Mouse (Mus musculus): ENCODE measurements around the gene Pbrm1. TPM values are rescaled to one million over a fixed set of nuclear protein-coding genes. Genes with fewer than 3 reads are reported as not detected.
A peak's percentile ranks its signal among the peaks of the same experiment; 100 is the strongest.

Pbrm1 gene
- polyA plus RNA-seq, 1 experiment from 2014 or later: 33.2 TPM

- 0% methylated on average over 2 of the region's 2 CpGs for WGBS (ENCODE audit: insufficient replicate concordance)
- Histone ChIP-seq H3K9ac (replicated peaks) (peak overlapping the region; percentile 87), H3K9me3 (ENCODE audit: low read length) (no peaks in the 10 kb centered on the region), H3K4me2 (ENCODE audit: low read depth, low read length) (peak overlapping the region; percentile 93), H3K27me3 (ENCODE audit: insufficient read depth, low read length) (no peaks in the 10 kb centered on the region), H3K4me3 (ENCODE audit: low read depth, low read length) (peak overlapping the region; percentile 82), H3K36me3 (replicated peaks; ENCODE audit: insufficient read depth, low read length) (peaks cover 47% of the 10 kb centered on the region), H3K4me1 (ENCODE audit: insufficient read depth) (peaks cover 20% of the 10 kb centered on the region), H3K27ac (ENCODE audit: low read depth) (peak overlapping the region; percentile 99)
- ATAC-seq (no peak), DNase-seq (peak; percentile 47)
- no peak for TF ChIP-seq EP300 (IDR thresholded peaks at IDR 0.05; ENCODE audit: low read depth)
- TF ChIP-seq CTCF (IDR thresholded peaks at IDR 0.05; ENCODE audit: low read depth): peak; percentile 61
These were observed 1.1 kb upstream of the Pbrm1 start for GRCm38 (mm10) chr14:31017854-31018253.

DNA sequence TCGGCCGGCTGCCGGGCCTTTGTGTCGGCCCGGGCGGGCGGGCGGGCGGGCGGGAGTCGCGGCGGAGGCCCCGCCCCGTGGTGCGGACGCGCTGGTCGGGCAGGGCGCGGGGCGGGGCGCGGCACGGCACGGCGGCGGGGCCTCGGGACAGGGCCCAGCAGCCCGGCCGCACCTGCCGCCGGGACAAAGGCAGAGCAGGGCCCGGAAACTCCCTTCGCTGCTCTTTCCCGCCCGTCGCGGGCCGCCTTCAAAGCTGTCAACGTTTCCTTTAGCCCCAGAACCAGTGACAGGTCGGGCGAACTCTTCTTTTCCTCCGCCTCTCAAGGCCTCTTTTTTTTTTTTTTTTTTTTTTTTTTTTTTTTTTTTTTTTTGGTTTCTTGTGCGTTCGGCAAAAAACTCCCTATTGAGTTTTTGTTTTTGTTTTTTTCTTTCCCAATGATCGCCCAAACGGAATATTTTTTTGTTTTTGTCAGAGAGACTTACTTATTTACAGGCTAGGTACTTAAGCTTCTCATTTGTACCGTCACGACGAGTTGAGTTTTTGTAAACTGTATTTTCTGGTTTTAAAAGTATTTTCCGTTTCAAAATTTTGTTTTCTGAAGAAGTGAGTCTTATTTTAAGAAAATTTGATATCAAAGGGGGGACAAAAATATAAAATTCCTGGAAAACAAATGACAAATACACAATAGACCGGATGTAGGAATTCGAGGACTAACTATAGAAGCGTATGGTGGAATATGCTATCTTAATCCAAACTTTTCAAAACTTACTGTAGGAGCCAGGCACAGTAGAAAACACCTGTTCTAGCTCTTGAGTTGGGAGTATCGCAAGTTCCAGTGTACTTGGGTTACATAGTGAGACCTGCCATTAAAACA, 630 bp downstream of the Pbrm1 start:
- peak overlapping the region; percentile 87 for H3K9ac ChIP-seq (replicated peaks)
- peaks cover 20% of the 10 kb centered on the region for H3K4me1 ChIP-seq (ENCODE audit: insufficient read depth)
- DNase-seq (peak; percentile 91), ATAC-seq (peak; percentile 91)
- peaks cover 38% of the 10 kb centered on the region for H3K36me3 ChIP-seq (replicated peaks; ENCODE audit: insufficient read depth, low read length)
- H3K9me3 ChIP-seq (ENCODE audit: low read length): no peaks in the 10 kb centered on the region
- 5% methylated on average over 25 of the region's 56 CpGs for WGBS (ENCODE audit: insufficient replicate concordance)
- H3K4me3 ChIP-seq (ENCODE audit: low read depth, low read length): peak overlapping the region; percentile 82
- no peaks in the 10 kb centered on the region for H3K27me3 ChIP-seq (ENCODE audit: insufficient read depth, low read length)
- peak overlapping the region; percentile 93 for H3K4me2 ChIP-seq (ENCODE audit: low read depth, low read length)
- TF ChIP-seq EP300 (IDR thresholded peaks at IDR 0.05; ENCODE audit: low read depth): no peak
- no peak for TF ChIP-seq CTCF (IDR thresholded peaks at IDR 0.05; ENCODE audit: low read depth)
- peak overlapping the region; percentile 99 for H3K27ac ChIP-seq (ENCODE audit: low read depth)

GRCm38 (mm10) chr14:31022579-31022978, 3.6 kb downstream of the Pbrm1 start:
- no peak overlapping the region for H3K4me3 ChIP-seq (ENCODE audit: low read depth, low read length)
- DNase-seq (peak; percentile 39), ATAC-seq (peak; percentile 27)
- H3K36me3 ChIP-seq (replicated peaks; ENCODE audit: insufficient read depth, low read length): peaks cover 37% of the 10 kb centered on the region
- WGBS (ENCODE audit: insufficient replicate concordance): 28% methylated on average over 1 of the region's 1 CpGs
- H3K4me1 ChIP-seq (ENCODE audit: insufficient read depth): peaks cover 10% of the 10 kb centered on the region; the same call in 1 of the 2 replicates
- H3K4me2 ChIP-seq (ENCODE audit: low read depth, low read length): 0 out of 2 replicates have a peak overlapping the region, but pooled peaks have one; percentile 1
- no peaks in the 10 kb centered on the region for H3K9me3 ChIP-seq (ENCODE audit: low read length)
- H3K27ac ChIP-seq (ENCODE audit: low read depth): peak overlapping the region; percentile 67
- H3K9ac ChIP-seq (replicated peaks): no peak overlapping the region
- no peaks in the 10 kb centered on the region for H3K27me3 ChIP-seq (ENCODE audit: insufficient read depth, low read length)
- TF ChIP-seq EP300 (IDR thresholded peaks at IDR 0.05; ENCODE audit: low read depth): no peak
- TF ChIP-seq CTCF (IDR thresholded peaks at IDR 0.05; ENCODE audit: low read depth): peak; percentile 35; the same call in 1 of the 2 replicates

DNA sequence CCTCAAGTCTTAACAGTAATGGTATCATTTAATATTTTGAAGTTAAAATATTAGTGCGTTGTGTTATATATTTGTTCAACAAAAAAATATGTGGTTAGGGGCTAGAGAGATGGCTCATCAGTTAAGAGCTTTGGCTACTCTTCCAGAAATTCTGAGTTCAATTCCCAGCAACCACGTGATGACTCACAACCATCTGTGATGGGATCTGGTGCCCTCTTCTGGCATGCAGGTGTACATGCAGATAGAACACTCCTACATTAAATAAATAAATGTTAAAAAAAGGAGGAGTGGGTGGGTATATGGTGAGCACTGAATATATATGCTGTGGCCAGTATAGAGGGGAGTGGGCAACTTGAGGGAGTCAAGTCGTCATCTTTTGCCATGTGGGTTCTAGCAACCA, 6.8 kb downstream of the Pbrm1 start:
- DNase-seq (peak; percentile 25), ATAC-seq (no peak)
- WGBS (ENCODE audit: insufficient replicate concordance): 84% methylated on average over 3 of the region's 3 CpGs
- H3K4me2 ChIP-seq (ENCODE audit: low read depth, low read length): no peak overlapping the region
- H3K4me1 ChIP-seq (ENCODE audit: insufficient read depth): no peaks in the 10 kb centered on the region
- no peaks in the 10 kb centered on the region for H3K27me3 ChIP-seq (ENCODE audit: insufficient read depth, low read length)
- peaks cover 49% of the 10 kb centered on the region for H3K36me3 ChIP-seq (replicated peaks; ENCODE audit: insufficient read depth, low read length)
- TF ChIP-seq EP300 (IDR thresholded peaks at IDR 0.05; ENCODE audit: low read depth) (no peak), CTCF (IDR thresholded peaks at IDR 0.05; ENCODE audit: low read depth) (peak; percentile 69)
- no peaks in the 10 kb centered on the region for H3K9me3 ChIP-seq (ENCODE audit: low read length)
- no peak overlapping the region for H3K27ac ChIP-seq (ENCODE audit: low read depth)
- H3K9ac ChIP-seq (replicated peaks): no peak overlapping the region
- no peak overlapping the region for H3K4me3 ChIP-seq (ENCODE audit: low read depth, low read length)

- Histone ChIP-seq H3K4me3 (ENCODE audit: low read depth, low read length) (no peak overlapping the region), H3K4me1 (ENCODE audit: insufficient read depth) (peaks cover 4% of the 10 kb centered on the region; the same call in 1 of the 2 replicates), H3K9ac (replicated peaks) (0 out of 2 replicates have a peak overlapping the region, but pooled peaks have one; percentile 28), H3K36me3 (replicated peaks; ENCODE audit: insufficient read depth, low read length) (peaks cover 71% of the 10 kb centered on the region), H3K9me3 (ENCODE audit: low read length) (no peaks in the 10 kb centered on the region), H3K27me3 (ENCODE audit: insufficient read depth, low read length) (no peaks in the 10 kb centered on the region), H3K4me2 (ENCODE audit: low read depth, low read length) (peak overlapping the region; percentile 11; the same call in 1 of the 2 replicates), H3K27ac (ENCODE audit: low read depth) (peak overlapping the region; percentile 64)
- DNase-seq: no peak
- WGBS (ENCODE audit: insufficient replicate concordance): 70% methylated on average over 5 of the region's 5 CpGs
- TF ChIP-seq CTCF (IDR thresholded peaks at IDR 0.05; ENCODE audit: low read depth): no peak
- TF ChIP-seq EP300 (IDR thresholded peaks at IDR 0.05; ENCODE audit: low read depth): no peak
- ATAC-seq: peak; percentile 40
These were observed 26.4 kb downstream of the Pbrm1 start for GRCm38 (mm10) chr14:31045296-31045695.

GRCm38 (mm10) chr14:31045817-31046216, 26.9 kb downstream of the Pbrm1 start:
- peak; percentile 29 for DNase-seq

More at GRCm38 (mm10) chr14:31045817-31046216, 26.9 kb downstream of the Pbrm1 start:
- peak overlapping the region; percentile 44; the same call in 1 of the 2 replicates for H3K4me2 ChIP-seq (ENCODE audit: low read depth, low read length)
- TF ChIP-seq CTCF (IDR thresholded peaks at IDR 0.05; ENCODE audit: low read depth) (no peak), EP300 (IDR thresholded peaks at IDR 0.05; ENCODE audit: low read depth) (peak; percentile 97)
- H3K4me1 ChIP-seq (ENCODE audit: insufficient read depth): peaks cover 4% of the 10 kb centered on the region; the same call in 1 of the 2 replicates
- no peak overlapping the region for H3K4me3 ChIP-seq (ENCODE audit: low read depth, low read length)
- no peaks in the 10 kb centered on the region for H3K9me3 ChIP-seq (ENCODE audit: low read length)
- ATAC-seq: peak; percentile 100
- peak overlapping the region; percentile 64 for H3K27ac ChIP-seq (ENCODE audit: low read depth)
- WGBS (ENCODE audit: insufficient replicate concordance): 61% methylated on average over 1 of the region's 1 CpGs
- H3K27me3 ChIP-seq (ENCODE audit: insufficient read depth, low read length): no peaks in the 10 kb centered on the region
- H3K9ac ChIP-seq (replicated peaks): no peak overlapping the region
- peaks cover 73% of the 10 kb centered on the region for H3K36me3 ChIP-seq (replicated peaks; ENCODE audit: insufficient read depth, low read length)
